Mouse (Mus musculus) liver, postnatal 0 days (tissue): ENCODE results near the gene 9930022D16Rik. TPM values are rescaled to one million over a fixed set of nuclear protein-coding genes. Genes with fewer than 3 reads are reported as not detected.
A peak's percentile ranks its signal among the peaks of the same experiment; 100 is the strongest.

Experiments
- ATAC-seq: fragments of 200-750 bp; cut with Nextera tagmentation; 2 replicates; pipeline ENCODE4 v1.8.0; 2017; ENCODE audit warnings: mild to moderate bottlenecking, moderate library complexity
- DNase-seq: peaks from one replicate; pipeline ENCODE4 v3.0.0-alpha.2; 2016
- H3K27ac ChIP-seq: fragments of 300-500 bp; sonication (generic); 2 replicates; pipeline ENCODE4 v1.5.1; 2014; ENCODE audit warnings: antibody characterized with exemption, moderate library complexity, mild to moderate bottlenecking, low read depth
- H3K27me3 ChIP-seq: fragments of 300-500 bp; sonication (generic); 2 replicates; pipeline ENCODE4 v1.6.1; 2014; ENCODE audit warnings: low read length, control low read depth, mixed read lengths; ENCODE audit not compliant: insufficient read depth
- H3K36me3 ChIP-seq: fragments of 300-500 bp; sonication (generic); replicated peaks from 2 replicates; pipeline ENCODE4 v1.6.1; 2014; ENCODE audit warnings: mild to moderate bottlenecking, control low read depth, low read length, moderate library complexity, mixed read lengths; ENCODE audit not compliant: insufficient read depth
- H3K4me1 ChIP-seq: fragments of 300-500 bp; sonication (generic); 2 replicates; pipeline ENCODE4 v1.6.1; 2014; ENCODE audit warnings: antibody characterized with exemption, mild to moderate bottlenecking, control low read depth; ENCODE audit not compliant: insufficient read depth
- H3K4me2 ChIP-seq: fragments of 300-500 bp; sonication (generic); 2 replicates; pipeline ENCODE4 v1.6.1; 2014; ENCODE audit warnings: low read depth, mild to moderate bottlenecking, low read length, moderate library complexity, mixed read lengths
- H3K4me3 ChIP-seq: fragments of 300-500 bp; sonication (generic); 2 replicates; pipeline ENCODE4 v1.5.1; 2014; ENCODE audit warnings: low read depth, low read length
- H3K9ac ChIP-seq: fragments of 300-500 bp; sonication (generic); replicated peaks from 2 replicates; pipeline ENCODE4 v1.6.1; 2014; ENCODE audit warnings: mild to moderate bottlenecking, moderate library complexity
- H3K9me3 ChIP-seq: fragments of 300-500 bp; sonication (generic); 2 replicates; pipeline ENCODE4 v1.6.1; 2016; ENCODE audit warnings: mild to moderate bottlenecking, control low read depth, low read length, mixed read lengths
- CTCF ChIP-seq: sonication (generic); IDR thresholded peaks from 2 replicates; pipeline ENCODE4 v1.5.1; 2016; ENCODE audit warnings: antibody characterized with exemption, low read depth
- EP300 ChIP-seq: IDR thresholded peaks from 2 replicates; pipeline ENCODE4 v1.6.1; 2016; ENCODE audit warnings: antibody characterized with exemption, low read depth, mild to moderate bottlenecking
- WGBS: fragments of 180-500 bp; shearing (Covaris S2); extraction: QIAGEN DNeasy Blood & Tissue Kit; methylation state at CpG from one replicate; pipeline ENCODE4 v1.1.7; 2014; ENCODE audit not compliant: insufficient replicate concordance; 5-methylcytosine and 5-hydroxymethylcytosine counted together
- polyA plus RNA-seq: library from polyadenylated mRNA; unstranded; fragments of >200 nt; fragmentation: Nextera tagmentation; extraction: Ambion mirVana; gene quantifications from 2 replicates; pipeline ENCODE4 v1.2.1, GENCODE M21; 2015

Gene 9930022D16Rik
- polyA plus RNA-seq, 1 experiment from 2014 or later, result not detected

GRCm38 (mm10) chr11:109389046-109389445 lies 24.7 kb upstream of the 9930022D16Rik start:
- Histone ChIP-seq H3K36me3 (peaks cover 10% of the 10 kb centered on the region), H3K9me3 (no peaks in the 10 kb centered on the region), H3K4me1 (peaks cover 11% of the 10 kb centered on the region), H3K27me3 (no peaks in the 10 kb centered on the region), H3K27ac (no peak overlapping the region), H3K9ac (no peak overlapping the region), H3K4me3 (no peak overlapping the region), H3K4me2 (no peak overlapping the region)
- WGBS, result 81% methylated on average over 5 of the region's 5 CpGs
- TF ChIP-seq EP300 (no peak), CTCF (no peak)
- DNase-seq (no peak), ATAC-seq (no peak)

DNA sequence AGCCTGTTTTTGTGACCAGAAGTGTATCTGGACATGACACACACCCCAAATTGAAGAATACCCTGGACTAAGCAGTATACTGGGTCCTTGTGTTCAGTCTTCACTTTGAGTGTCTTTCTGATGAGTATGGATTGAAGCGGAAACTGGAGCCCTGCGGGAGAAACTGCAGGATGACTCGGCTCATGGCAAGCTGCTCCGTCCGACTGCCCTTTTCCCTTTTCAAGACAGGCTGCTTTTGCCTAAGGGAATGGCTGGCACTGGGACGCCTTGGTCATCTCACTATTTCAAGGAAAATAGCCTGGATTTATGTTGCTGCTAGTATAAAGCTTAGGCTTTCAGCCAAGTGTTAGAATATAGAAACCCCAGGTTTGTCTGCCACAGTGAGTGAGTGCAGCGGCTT lies 22.5 kb upstream of the 9930022D16Rik start:
- Histone ChIP-seq H3K4me3 (no peak overlapping the region), H3K4me1 (peaks cover 11% of the 10 kb centered on the region), H3K27me3 (no peaks in the 10 kb centered on the region), H3K9me3 (no peaks in the 10 kb centered on the region), H3K36me3 (peaks cover 21% of the 10 kb centered on the region), H3K4me2 (no peak overlapping the region), H3K9ac (no peak overlapping the region), H3K27ac (no peak overlapping the region)
- ATAC-seq (no peak), DNase-seq (no peak)
- TF ChIP-seq EP300 (no peak), CTCF (no peak)
- 81% methylated on average over 7 of the region's 7 CpGs for WGBS

DNA sequence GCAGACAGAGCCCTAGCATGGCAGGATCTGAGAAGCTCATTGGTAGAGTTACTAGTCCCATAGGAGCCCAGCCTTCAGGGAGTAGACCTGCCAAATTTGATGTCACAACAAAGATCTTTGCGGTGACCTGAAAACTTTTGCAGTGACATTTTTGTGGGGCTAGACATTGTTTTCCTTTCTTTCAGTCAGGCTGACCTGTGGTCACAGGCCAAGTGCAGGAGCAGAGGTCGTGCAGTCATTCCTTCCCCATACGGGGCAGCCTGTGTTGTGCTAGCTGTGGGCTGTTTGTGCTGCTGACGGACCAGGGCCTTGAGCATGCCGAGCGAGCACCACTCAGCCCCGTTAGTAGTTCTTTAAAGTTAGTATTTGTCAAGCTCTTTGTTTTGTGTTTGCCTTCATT lies 22.0 kb upstream of the 9930022D16Rik start:
- DNase-seq, result no peak
- H3K4me1 ChIP-seq, result peaks cover 11% of the 10 kb centered on the region
- no peak overlapping the region for H3K9ac ChIP-seq
- H3K9me3 ChIP-seq, result no peaks in the 10 kb centered on the region
- H3K27ac ChIP-seq, result 0 out of 2 replicates have a peak overlapping the region, but pooled peaks have one; percentile 45
- H3K27me3 ChIP-seq, result no peaks in the 10 kb centered on the region
- no peak overlapping the region for H3K4me2 ChIP-seq
- TF ChIP-seq CTCF, result no peak
- TF ChIP-seq EP300, result no peak
- no peak overlapping the region for H3K4me3 ChIP-seq
- H3K36me3 ChIP-seq, result peaks cover 27% of the 10 kb centered on the region
- WGBS, result 58% methylated on average over 7 of the region's 7 CpGs
- peak; percentile 82 for ATAC-seq

DNA sequence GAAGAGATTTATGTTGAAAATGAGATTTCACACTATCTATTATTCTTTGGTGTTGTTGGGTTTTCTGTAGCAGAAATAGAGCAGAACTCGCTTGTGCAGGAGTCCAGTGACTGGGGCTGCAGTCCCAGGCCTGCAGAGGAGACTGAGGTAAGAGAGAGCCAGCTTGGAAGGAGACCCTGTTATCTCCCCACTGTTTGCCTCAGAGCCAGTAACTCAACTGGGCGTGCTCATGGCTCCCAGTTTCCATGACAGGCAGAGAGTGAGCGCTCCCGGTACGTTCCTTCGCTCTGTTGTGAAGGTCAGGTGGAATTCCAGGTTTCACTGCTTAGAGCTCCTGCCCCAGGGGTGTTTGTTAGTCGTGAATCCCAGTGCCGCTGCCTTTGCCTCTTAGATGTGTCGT lies 21.1 kb upstream of the 9930022D16Rik start:
- Histone ChIP-seq H3K36me3 (peaks cover 35% of the 10 kb centered on the region), H3K4me2 (no peak overlapping the region)
- 84% methylated on average over 9 of the region's 9 CpGs for WGBS

DNA sequence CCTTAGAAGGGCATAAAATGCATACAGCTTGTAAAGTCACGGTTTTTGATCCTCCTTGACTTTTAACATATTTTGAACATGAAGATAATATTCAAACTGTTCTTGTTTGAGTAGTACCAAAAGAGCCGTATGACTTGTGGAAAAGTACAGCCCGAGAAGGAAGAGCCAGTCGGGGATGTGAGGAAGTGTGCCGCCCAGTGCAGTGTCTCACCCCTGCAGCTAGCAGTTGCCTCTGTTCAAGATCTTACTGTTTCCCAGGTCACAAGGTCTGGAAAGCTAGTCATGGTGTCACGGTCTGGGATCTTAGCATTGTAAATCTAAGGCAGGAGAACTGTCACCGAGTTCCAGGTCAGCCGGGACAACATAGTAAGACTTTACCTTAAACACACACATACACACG lies 19.0 kb upstream of the 9930022D16Rik start:
- ATAC-seq, result no peak
- WGBS, result 79% methylated on average over 9 of the region's 9 CpGs
- DNase-seq, result no peak
- Histone ChIP-seq H3K36me3 (peaks cover 43% of the 10 kb centered on the region), H3K27me3 (no peaks in the 10 kb centered on the region), H3K9me3 (no peaks in the 10 kb centered on the region), H3K9ac (no peak overlapping the region), H3K4me1 (peaks cover 9% of the 10 kb centered on the region; the same call in 1 of the 2 replicates), H3K27ac (no peak overlapping the region), H3K4me3 (no peak overlapping the region), H3K4me2 (no peak overlapping the region)
- TF ChIP-seq EP300 (no peak), CTCF (no peak)

More for the DNA sequence above, 21.1 kb upstream of the 9930022D16Rik start:
- H3K4me3 ChIP-seq, result no peak overlapping the region
- ATAC-seq (no peak), DNase-seq (no peak)
- H3K9ac ChIP-seq, result no peak overlapping the region
- no peaks in the 10 kb centered on the region for H3K27me3 ChIP-seq
- no peak for TF ChIP-seq CTCF
- no peak for TF ChIP-seq EP300
- H3K9me3 ChIP-seq, result no peaks in the 10 kb centered on the region
- peaks cover 9% of the 10 kb centered on the region; the same call in 1 of the 2 replicates for H3K4me1 ChIP-seq
- peak overlapping the region; percentile 45; the same call in 1 of the 2 replicates for H3K27ac ChIP-seq

DNA sequence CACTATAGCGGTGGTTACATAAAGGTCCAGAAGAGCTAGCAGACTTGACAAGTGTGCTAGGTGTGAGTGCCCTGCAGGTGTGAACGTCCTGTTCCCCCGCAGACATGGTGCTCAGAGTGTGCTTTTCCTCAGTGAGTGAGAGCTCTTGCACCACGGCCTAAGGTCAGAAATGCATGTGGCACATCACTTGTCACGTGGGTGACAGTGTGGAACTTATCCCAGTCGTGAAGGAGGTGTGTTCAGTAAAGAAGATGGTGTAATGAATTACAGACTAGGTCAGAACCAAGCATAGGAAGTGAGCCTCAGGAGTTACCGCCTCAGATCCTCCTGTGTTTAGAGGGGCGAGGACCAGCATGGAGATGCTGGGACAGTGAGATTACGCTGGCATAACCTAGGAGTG lies 18.4 kb upstream of the 9930022D16Rik start:
- Histone ChIP-seq H3K27ac (no peak overlapping the region), H3K27me3 (no peaks in the 10 kb centered on the region), H3K4me3 (no peak overlapping the region), H3K4me1 (peaks cover 9% of the 10 kb centered on the region; the same call in 1 of the 2 replicates), H3K9ac (no peak overlapping the region), H3K9me3 (no peaks in the 10 kb centered on the region), H3K4me2 (no peak overlapping the region), H3K36me3 (peaks cover 43% of the 10 kb centered on the region)
- 87% methylated on average over 9 of the region's 9 CpGs for WGBS
- TF ChIP-seq EP300, result no peak
- no peak for TF ChIP-seq CTCF
- DNase-seq (no peak), ATAC-seq (no peak)

- Histone ChIP-seq H3K9ac (no peak overlapping the region), H3K4me2 (no peak overlapping the region), H3K4me3 (no peak overlapping the region), H3K36me3 (no peaks in the 10 kb centered on the region), H3K27ac (no peak overlapping the region), H3K27me3 (no peaks in the 10 kb centered on the region), H3K9me3 (no peaks in the 10 kb centered on the region), H3K4me1 (no peaks in the 10 kb centered on the region; the same call in 1 of the 2 replicates)
- TF ChIP-seq CTCF (no peak), EP300 (no peak)
- ATAC-seq (no peak), DNase-seq (no peak)
- 81% methylated on average over 5 of the region's 5 CpGs for WGBS
Observed at GRCm38 (mm10) chr11:109406431-109406830, 7.3 kb upstream of the 9930022D16Rik start.
